Mouse (Mus musculus): ENCODE data around the gene Fyb2. TPM values are rescaled to one million over a fixed set of nuclear protein-coding genes. Genes with fewer than 3 reads are reported as not detected.

Fyb2 gene
- total RNA-seq, 4 experiments from 2014 or later, result 0.08 to 0.16 (median 0.10) TPM; not detected in 1

- no peak for DNase-seq (ENCODE audit: low spot score in 2 of 2)
These were observed 94.2 kb downstream of the Fyb2 start for GRCm38 (mm10) chr4:105007360-105008018.

- no peak for DNase-seq (ENCODE audit: low spot score in 2 of 2)
These were observed 100.5 kb downstream of the Fyb2 start for GRCm38 (mm10) chr4:105013718-105014117.

DNA sequence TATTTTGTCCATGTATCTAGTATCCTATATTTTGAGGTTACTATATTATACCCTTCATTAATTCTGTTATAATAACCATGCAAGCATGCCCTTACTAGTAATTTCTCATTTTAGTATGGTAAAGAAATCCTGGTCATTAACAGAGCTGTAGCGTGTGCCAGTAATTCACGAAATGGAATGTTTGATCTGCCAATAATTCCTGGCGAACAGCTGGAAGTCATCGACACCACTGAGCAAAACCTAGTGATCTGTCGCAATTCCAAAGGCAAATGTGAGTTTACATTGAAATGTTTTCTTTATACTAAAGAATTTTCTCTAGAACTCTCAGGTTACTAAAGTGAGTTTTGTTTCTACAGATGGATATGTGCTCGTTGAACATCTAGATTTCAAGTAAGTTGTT, 102.2 kb downstream of the Fyb2 start:
- DNase-seq (ENCODE audit: low spot score in 2 of 2), result no peak

DNA sequence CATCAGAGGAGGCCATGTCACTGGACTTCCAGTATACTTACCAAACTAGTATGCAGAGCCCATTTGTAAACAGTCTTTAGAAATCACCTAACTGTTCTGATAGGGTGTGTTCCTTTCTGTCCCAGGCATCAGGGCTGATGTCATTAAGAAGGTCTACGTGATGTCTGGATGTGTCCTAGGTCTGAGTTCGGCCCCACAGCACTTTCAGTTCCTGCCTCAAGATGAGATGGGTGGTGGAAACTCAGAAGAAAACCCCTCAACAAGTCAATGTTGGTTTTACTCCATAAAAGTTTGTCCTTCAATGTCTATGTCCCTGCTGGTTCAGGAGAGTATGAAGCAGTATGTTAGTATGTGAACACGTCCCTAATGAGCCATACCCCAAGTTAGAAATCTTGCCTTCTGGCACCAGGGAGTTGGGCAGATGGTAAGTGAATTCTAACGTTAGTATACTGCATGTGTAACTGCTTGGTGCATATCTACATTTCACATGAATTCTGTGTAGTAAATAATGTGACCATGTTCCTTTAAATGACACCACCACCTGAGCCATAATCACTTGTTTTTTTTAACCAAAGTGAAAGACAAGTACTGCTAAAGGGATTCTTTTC, 102.9 kb downstream of the Fyb2 start:
- no peak for DNase-seq (ENCODE audit: low spot score in 2 of 2)

DNA sequence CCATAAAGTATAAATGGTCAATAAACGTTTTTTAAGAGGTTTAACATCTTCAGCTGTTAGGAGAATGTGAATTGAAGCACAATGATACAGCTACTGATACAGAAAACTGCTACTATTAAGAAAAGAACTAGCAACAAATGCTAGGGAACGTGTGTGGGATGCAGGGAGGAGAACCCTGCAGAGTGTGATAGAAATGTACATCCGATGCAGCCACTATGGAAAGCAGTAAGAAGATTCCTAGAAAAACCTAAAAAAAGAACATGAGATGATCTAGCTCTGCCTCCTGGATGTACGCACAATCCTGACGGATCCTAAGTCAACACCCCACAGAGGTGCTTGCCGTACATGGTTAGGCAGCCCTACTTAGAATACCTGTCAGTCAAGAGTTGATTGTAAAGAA, 114.0 kb downstream of the Fyb2 start:
- no peak for DNase-seq (ENCODE audit: low spot score in 2 of 2)

DNA sequence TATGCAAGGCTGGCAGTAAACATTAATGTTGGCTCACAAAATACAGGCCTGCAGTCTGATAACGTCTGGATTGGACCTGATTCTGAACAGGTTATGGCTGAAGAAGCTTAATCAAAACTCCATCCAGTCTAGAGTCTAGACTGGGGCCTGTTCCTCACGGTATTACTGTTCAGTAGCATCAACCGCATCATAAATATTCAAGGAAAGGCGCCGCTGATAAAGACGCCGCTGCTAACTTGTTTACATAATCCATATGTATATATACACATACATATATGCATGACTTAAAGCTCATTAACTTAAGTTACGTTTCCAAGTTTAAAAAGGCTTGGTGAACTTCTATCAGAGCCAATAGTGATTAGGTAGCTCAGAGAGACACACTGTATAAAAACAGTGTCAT, 117.8 kb downstream of the Fyb2 start:
- DNase-seq (ENCODE audit: low spot score in 2 of 2), result no peak

- no peak for DNase-seq (ENCODE audit: low spot score in 2 of 2)
These were observed 119.9 kb downstream of the Fyb2 start for GRCm38 (mm10) chr4:105033153-105033552.

GRCm38 (mm10) chr4:105034259-105034658, 121.0 kb downstream of the Fyb2 start:
- DNase-seq (ENCODE audit: low spot score in 2 of 2), result no peak

- no peak for DNase-seq (ENCODE audit: low spot score in 2 of 2)
These were observed 136.8 kb downstream of the Fyb2 start for GRCm38 (mm10) chr4:105050041-105050440.

GRCm38 (mm10) chr4:105051291-105051690, 138.0 kb downstream of the Fyb2 start:
- no peak for DNase-seq (ENCODE audit: low spot score in 2 of 2)

Other genes starting within 250 kb of the Fyb2 start
- gene C8b, start 147.1 kb upstream of the Fyb2 start, total RNA-seq (2022), result not detected
- gene Gm17662, start 56.1 kb upstream of the Fyb2 start, total RNA-seq (2022), result not detected
- not detected for gene C8a, start 37.1 kb upstream of the Fyb2 start, total RNA-seq (2022)
- gene Prkaa2, start 196.4 kb downstream of the Fyb2 start, total RNA-seq (2022), result 100 to 1,000 TPM; 137 to 175 (median 164) TPM
- gene Plpp3, start 243.9 kb downstream of the Fyb2 start, total RNA-seq (2022), result 10 to 100 TPM; 26.5 to 55.1 (median 45.2) TPM

Measured in gastrocnemius, adult 8-10 months (tissue).